Mouse (Mus musculus): ENCODE data around the gene Kank1. TPM values are rescaled to one million over a fixed set of nuclear protein-coding genes. Genes with fewer than 3 reads are reported as not detected.

Gene Kank1
- polyA plus RNA-seq, 1 experiment = not detected

DNA sequence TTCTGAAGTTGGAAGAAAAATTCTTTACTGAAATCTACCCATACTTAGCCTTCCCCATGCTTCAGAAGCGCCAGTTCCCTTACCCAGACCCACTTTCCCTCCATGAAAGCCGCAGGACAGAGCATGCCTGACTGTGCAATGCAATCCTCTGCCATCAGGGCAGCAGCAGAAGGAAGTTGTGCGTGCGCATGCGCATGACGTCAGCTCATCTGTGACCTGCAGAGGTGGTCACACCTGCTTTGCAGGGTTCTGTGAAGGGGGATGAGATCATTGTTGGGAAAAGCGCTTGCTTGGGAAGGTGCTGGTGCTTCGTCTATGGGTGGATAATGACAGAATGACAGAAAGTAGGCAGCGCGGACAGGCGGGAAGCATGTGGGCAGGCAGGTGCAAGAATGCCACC, 155.4 kb downstream of the Kank1 start:
- 97% methylated on average over 11 of the region's 11 CpGs for WGBS
- TF ChIP-seq POLR2A (IDR thresholded peaks at IDR 0.05; ENCODE audit: insufficient read depth, low read depth, low read length) = no peak
- no peak for TF ChIP-seq CTCF (IDR thresholded peaks at IDR 0.05; ENCODE audit: insufficient read depth, low read depth, low read length)
- no peak overlapping the region for H3K27ac ChIP-seq (ENCODE audit: insufficient read depth, low read depth, low read length)
- H3K4me3 ChIP-seq (ENCODE audit: insufficient read depth, low read depth, low read length) = no peak overlapping the region
- H3K4me1 ChIP-seq (ENCODE audit: control insufficient read depth, insufficient read depth, low read length) = no peaks in the 10 kb centered on the region

DNA sequence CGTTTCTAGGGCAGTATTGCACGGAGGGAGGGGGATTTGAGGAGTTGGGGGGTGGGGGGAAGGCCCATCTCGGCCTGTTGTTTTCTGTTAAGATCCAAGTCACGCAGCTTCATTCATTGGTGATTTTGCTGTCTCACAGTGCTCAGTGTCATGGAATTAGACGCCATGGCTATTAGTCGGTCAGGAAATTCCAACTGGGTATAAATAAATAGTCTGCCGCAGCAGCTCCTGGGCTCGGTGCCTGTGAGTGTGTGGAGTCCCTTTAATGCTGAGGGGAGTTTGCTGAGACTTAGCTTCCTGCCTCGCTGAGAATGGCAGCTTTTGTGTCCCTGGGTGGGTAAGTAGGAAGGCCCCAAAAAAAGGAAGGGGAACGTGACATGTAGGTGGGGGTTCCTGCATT, 158.3 kb downstream of the Kank1 start:
- H3K27ac ChIP-seq (ENCODE audit: insufficient read depth, low read depth, low read length) = no peak overlapping the region; the same call in 1 of the 2 replicates
- no peak for TF ChIP-seq CTCF (IDR thresholded peaks at IDR 0.05; ENCODE audit: insufficient read depth, low read depth, low read length)
- TF ChIP-seq POLR2A (IDR thresholded peaks at IDR 0.05; ENCODE audit: insufficient read depth, low read depth, low read length) = no peak
- WGBS = 33% methylated on average over 10 of the region's 10 CpGs
- H3K4me3 ChIP-seq (ENCODE audit: insufficient read depth, low read depth, low read length) = no peak overlapping the region
- H3K4me1 ChIP-seq (ENCODE audit: control insufficient read depth, insufficient read depth, low read length) = peaks cover 5% of the 10 kb centered on the region; the same call in 1 of the 2 replicates

DNA sequence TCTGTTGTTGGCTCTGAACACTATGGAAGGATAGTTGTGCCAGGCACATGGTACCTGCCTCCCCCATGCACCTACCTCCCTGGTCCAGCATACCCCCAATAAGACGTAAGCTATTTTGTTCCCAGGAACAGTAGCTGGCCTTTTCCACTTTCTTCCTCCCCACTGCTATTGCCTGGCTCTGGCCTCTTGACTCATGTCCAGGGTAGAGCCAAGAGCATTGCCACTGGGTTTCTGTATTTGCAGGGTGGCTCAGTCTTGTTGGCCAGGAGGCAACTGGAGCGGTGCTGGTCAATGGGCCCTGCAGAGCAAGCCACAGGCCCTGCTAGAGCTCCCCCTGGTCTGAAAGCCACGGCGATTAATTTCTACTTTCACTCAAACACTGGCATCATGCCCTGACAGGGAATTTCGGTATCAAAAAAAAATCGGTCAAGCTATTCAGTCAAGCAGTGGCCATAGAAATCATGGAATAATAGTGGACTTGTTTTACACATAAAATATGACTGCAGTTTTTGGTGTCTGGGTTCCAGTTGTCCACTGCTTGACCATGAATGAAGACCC, 160.0 kb downstream of the Kank1 start:
- H3K27ac ChIP-seq (ENCODE audit: insufficient read depth, low read depth, low read length) = no peak overlapping the region
- no peak for TF ChIP-seq CTCF (IDR thresholded peaks at IDR 0.05; ENCODE audit: insufficient read depth, low read depth, low read length)
- TF ChIP-seq POLR2A (IDR thresholded peaks at IDR 0.05; ENCODE audit: insufficient read depth, low read depth, low read length) = no peak
- H3K4me3 ChIP-seq (ENCODE audit: insufficient read depth, low read depth, low read length) = no peak overlapping the region
- peaks cover 9% of the 10 kb centered on the region for H3K4me1 ChIP-seq (ENCODE audit: control insufficient read depth, insufficient read depth, low read length)
- WGBS = 55% methylated on average over 6 of the region's 6 CpGs

DNA sequence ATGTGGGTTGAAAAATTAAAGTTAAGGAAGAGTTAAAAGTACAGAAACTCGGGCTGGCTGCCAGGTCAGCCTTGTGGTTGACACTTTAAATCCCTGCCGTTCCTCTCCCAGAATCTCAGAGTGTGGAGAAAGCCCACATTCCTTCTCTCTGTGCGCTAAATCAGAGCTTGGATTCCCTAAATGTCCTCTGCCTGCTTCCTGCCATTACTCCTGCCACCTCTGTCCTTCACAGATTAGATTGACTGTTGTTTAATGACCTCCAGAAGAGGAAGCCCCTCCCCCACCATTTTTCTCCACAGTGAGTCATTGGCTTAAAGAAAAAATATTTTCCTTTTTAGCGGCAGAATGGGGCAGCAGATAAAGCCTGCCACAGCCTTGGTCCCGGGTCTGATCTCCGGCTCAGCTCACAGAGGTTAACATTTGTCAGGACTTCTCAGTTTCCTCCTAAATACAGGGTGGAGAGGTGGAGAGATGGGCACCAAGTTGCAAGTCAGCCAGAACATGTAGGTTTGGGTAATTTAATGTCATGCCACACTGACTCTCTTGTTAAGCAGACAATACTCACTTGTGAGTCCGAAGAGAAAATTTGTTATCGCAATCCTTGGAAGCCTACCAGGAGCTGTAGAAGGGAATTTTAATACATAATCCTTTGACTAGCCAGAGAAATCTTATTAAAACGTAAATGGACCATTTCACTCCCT, 162.9 kb downstream of the Kank1 start:
- no peak overlapping the region for H3K27ac ChIP-seq (ENCODE audit: insufficient read depth, low read depth, low read length)

DNA sequence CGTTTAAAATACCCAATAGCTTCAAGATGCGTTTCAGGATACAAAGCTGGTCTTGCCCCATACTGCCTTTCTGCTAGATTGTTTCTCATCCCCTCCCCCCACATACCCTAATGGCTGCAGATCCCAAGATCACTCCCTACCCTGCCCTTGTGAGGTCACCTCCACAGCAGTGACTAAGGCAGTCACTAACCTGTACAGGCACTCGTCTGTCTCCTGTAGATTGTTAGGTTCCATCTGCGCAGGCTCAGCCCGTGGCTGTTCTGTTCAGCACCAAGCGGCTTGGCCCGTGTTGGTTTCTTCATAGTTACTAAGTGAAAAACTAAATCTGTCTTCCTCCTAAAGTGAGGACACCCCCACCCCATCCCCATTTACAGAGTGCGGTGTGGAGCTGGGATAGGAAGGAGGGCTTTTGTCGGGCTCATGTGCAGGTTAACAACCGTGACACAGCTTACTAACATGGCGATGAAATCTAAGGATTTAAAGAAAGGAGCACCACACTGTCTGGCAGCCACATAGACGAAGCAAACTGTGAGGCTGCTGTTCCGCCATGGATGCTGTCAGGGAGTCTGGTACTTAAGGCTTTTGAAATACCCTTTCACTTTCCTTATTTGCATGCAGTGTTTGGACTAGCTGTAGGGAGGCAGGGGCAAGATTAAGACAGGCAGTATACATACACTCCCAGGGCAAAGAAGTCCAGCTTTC, 163.6 kb downstream of the Kank1 start:
- no peak overlapping the region for H3K4me3 ChIP-seq (ENCODE audit: insufficient read depth, low read depth, low read length)
- WGBS = 51% methylated on average over 13 of the region's 13 CpGs
- peaks cover 9% of the 10 kb centered on the region for H3K4me1 ChIP-seq (ENCODE audit: control insufficient read depth, insufficient read depth, low read length)
- TF ChIP-seq CTCF (IDR thresholded peaks at IDR 0.05; ENCODE audit: insufficient read depth, low read depth, low read length) (no peak), POLR2A (IDR thresholded peaks at IDR 0.05; ENCODE audit: insufficient read depth, low read depth, low read length) (no peak)
- no peak overlapping the region for H3K27ac ChIP-seq (ENCODE audit: insufficient read depth, low read depth, low read length)

More for the DNA sequence above, 162.9 kb downstream of the Kank1 start:
- 25% methylated on average over 9 of the region's 9 CpGs for WGBS
- Histone ChIP-seq H3K4me1 (ENCODE audit: control insufficient read depth, insufficient read depth, low read length) (peaks cover 9% of the 10 kb centered on the region), H3K4me3 (ENCODE audit: insufficient read depth, low read depth, low read length) (no peak overlapping the region)
- TF ChIP-seq CTCF (IDR thresholded peaks at IDR 0.05; ENCODE audit: insufficient read depth, low read depth, low read length) = no peak
- no peak for TF ChIP-seq POLR2A (IDR thresholded peaks at IDR 0.05; ENCODE audit: insufficient read depth, low read depth, low read length)

- no peak overlapping the region for H3K4me3 ChIP-seq (ENCODE audit: insufficient read depth, low read depth, low read length)
- 58% methylated on average over 8 of the region's 8 CpGs for WGBS
- H3K4me1 ChIP-seq (ENCODE audit: control insufficient read depth, insufficient read depth, low read length) = peaks cover 13% of the 10 kb centered on the region
- TF ChIP-seq CTCF (IDR thresholded peaks at IDR 0.05; ENCODE audit: insufficient read depth, low read depth, low read length) = no peak
- no peak for TF ChIP-seq POLR2A (IDR thresholded peaks at IDR 0.05; ENCODE audit: insufficient read depth, low read depth, low read length)
- H3K27ac ChIP-seq (ENCODE audit: insufficient read depth, low read depth, low read length) = no peak overlapping the region
Measured at GRCm38 (mm10) chr19:25401521-25401920, 164.7 kb downstream of the Kank1 start.

DNA sequence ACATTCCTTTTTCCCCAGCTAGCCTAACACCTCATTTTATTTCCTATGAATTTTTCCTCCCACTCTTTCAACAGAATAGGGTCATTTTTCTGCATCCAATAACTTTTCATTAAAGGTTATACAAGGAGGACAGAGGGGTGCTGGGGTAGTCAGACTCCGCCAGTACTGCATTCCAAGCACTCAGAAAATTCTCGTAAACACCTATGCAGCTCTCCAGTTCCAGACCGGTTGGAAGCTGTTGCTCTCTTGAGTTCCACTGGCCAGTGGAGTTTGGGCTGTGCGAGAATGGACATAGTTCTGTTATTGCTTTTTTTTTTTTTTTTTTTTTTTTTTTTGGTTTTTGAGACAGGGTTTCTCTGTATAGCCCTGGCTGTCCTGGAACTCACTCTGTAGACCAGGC, 167.4 kb downstream of the Kank1 start:
- Histone ChIP-seq H3K4me3 (ENCODE audit: insufficient read depth, low read depth, low read length) (no peak overlapping the region), H3K4me1 (ENCODE audit: control insufficient read depth, insufficient read depth, low read length) (peaks cover 19% of the 10 kb centered on the region), H3K27ac (ENCODE audit: insufficient read depth, low read depth, low read length) (no peak overlapping the region)
- 93% methylated on average over 4 of the region's 4 CpGs for WGBS
- TF ChIP-seq CTCF (IDR thresholded peaks at IDR 0.05; ENCODE audit: insufficient read depth, low read depth, low read length) = no peak
- no peak for TF ChIP-seq POLR2A (IDR thresholded peaks at IDR 0.05; ENCODE audit: insufficient read depth, low read depth, low read length)

GRCm38 (mm10) chr19:25405987-25406386, 169.2 kb downstream of the Kank1 start:
- no peak for TF ChIP-seq POLR2A (IDR thresholded peaks at IDR 0.05; ENCODE audit: insufficient read depth, low read depth, low read length)
- no peak for TF ChIP-seq CTCF (IDR thresholded peaks at IDR 0.05; ENCODE audit: insufficient read depth, low read depth, low read length)
- Histone ChIP-seq H3K4me1 (ENCODE audit: control insufficient read depth, insufficient read depth, low read length) (peaks cover 14% of the 10 kb centered on the region), H3K4me3 (ENCODE audit: insufficient read depth, low read depth, low read length) (peak overlapping the region; percentile 63; the same call in 1 of the 2 replicates), H3K27ac (ENCODE audit: insufficient read depth, low read depth, low read length) (no peak overlapping the region)
- 44% methylated on average over 6 of the region's 6 CpGs for WGBS

Data from olfactory bulb, adult 2 months (tissue).